Mouse (Mus musculus): ENCODE results near the gene Edar.

Edar gene

GRCm38 (mm10) chr10:58618501-58619216, 56.8 kb downstream of the Edar start:
- POLR2A ChIA-PET, result no interaction called here
- CTCF ChIA-PET, result interaction anchor here in 2 of 4 experiments (0.5 to 0.7 kb wide), 2 partner anchors 9 to 178 kb away, joined by 3 to 6 read pairs; no protein-coding TSS in a partner anchor

- CTCF ChIA-PET, result no interaction called here
- POLR2A ChIA-PET, result no interaction called here
Measured at GRCm38 (mm10) chr10:58616565-58616964, 58.9 kb downstream of the Edar start.

DNA sequence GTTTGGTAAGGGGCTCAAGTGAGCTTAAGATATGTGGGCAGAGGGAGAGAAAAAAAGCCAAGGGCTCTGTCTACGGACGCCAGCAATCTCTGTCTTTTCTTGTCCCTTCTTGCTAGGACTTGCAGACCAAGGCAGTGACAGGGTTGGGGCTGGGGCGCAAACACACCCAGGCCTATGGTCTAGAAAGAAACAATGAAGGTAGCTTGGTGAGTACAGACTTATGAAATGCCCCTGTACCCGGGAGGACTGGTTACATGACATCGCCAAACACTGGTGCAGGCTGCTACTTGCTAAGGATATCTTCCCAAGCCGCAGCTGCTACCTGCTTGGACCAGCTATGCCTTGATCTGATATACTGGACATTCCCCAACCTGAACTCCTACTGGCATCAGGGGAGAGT, 60.9 kb downstream of the Edar start:
- POLR2A ChIA-PET, result interaction anchor here in 1 of 4 experiments (0.7 kb wide), 1 partner anchor 17 kb away, joined by 4 read pairs; no protein-coding TSS in a partner anchor
- CTCF ChIA-PET, result no interaction called here

- ChIA-PET CTCF (no interaction called here), POLR2A (no interaction called here)
Measured at GRCm38 (mm10) chr10:58610484-58611261, 64.8 kb downstream of the Edar start.

DNA sequence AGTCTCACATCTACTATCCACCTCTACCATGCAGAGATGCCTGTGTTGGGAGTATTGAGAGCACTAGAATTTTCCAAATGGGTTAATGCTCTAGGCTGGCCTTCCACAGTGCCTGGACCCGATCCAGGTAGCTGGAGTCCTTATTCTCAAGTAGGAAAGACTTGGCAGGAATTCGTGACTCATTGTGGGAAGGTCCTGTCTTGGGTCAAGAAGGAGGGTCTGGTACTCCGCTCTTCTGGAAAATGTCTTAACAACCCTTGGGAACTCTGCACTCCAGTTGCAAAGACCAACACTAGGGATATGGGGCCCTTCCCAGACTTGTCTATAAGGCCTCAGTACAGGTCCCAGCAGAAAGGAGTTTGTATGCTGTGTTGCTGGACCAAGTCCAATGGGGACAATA, 66.6 kb downstream of the Edar start:
- ChIA-PET POLR2A (no interaction called here), CTCF (no interaction called here)

GRCm38 (mm10) chr10:58606356-58606755, 69.1 kb downstream of the Edar start:
- ChIA-PET POLR2A (no interaction called here), CTCF (no interaction called here)

DNA sequence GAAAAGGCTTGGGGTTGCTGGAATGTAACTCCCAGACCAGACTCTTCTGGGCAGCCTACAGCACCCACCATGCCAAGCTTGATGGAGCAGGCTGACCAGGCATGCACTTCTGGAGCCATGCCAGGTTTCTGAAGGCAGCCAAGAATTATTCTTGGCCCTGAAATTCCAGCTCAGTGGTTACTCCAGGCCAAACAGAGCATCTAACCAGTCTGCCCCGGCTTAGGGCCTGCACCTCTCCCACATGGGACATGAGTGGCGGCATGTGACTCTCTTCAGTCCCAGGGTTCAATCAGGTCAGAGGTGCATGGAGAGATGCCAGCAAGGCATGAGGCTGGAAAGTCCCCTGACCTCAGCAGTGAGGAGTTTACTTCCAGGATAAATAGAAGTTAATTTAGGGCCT, 70.7 kb downstream of the Edar start:
- ChIA-PET CTCF (no interaction called here), POLR2A (interaction anchor here in 1 of 4 experiments (0.7 kb wide), 1 partner anchor 17 kb away, joined by 3 read pairs; no protein-coding TSS in a partner anchor)

DNA sequence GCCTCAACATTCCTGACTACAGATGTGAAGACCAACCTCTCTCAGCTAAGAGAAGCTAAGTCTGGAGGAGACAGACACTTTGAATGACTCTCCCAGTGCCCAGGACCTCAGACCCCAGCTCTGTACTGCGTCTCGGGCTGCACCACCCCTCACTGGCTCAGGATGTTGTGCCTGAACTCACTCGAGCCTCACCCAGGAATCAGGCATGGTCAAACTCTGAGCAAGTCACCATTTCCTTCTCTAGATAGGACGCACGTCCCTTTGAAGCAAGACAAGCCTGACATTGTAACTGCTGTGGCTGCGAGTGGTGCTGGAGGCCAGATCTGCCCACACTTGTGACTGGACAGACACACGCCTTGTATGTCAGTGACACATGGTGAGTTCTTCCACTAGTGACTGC, 73.5 kb downstream of the Edar start:
- ChIA-PET CTCF (no interaction called here), POLR2A (no interaction called here)

DNA sequence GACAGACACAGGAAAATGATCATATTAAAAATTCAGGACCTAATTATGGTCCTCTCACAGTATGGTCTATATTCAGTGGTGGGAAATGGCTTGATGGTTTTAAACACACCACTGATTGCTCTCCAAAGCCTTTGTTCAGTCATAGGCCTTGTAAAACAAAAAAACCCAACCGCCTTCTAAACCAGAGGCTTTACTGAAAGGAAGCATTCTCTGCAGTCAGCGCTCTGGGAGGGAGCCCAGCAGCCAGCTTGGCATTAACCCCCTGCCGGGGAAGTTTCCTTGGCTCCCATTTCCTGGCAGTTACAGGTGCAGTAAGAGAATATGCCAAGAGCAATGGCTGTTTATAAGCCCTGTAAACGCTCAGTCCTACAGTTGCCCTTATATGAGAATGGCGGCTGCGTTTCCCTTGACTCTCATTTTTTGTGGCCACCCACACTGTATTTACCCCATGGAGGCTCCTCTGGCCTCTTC, 74.0 kb downstream of the Edar start:
- CTCF ChIA-PET, result interaction anchor here in 1 of 4 experiments (1.1 kb wide), 1 partner anchor 26 kb away, joined by 4 read pairs; no protein-coding TSS in a partner anchor
- POLR2A ChIA-PET, result no interaction called here

GRCm38 (mm10) chr10:58600983-58601382, 74.5 kb downstream of the Edar start:
- ChIA-PET POLR2A (no interaction called here), CTCF (interaction anchor here in 2 of 4 experiments (0.6 to 1.1 kb wide), 2 partner anchors 26 to 1217 kb away, joined by 4 to 5 read pairs; no protein-coding TSS in a partner anchor)

DNA sequence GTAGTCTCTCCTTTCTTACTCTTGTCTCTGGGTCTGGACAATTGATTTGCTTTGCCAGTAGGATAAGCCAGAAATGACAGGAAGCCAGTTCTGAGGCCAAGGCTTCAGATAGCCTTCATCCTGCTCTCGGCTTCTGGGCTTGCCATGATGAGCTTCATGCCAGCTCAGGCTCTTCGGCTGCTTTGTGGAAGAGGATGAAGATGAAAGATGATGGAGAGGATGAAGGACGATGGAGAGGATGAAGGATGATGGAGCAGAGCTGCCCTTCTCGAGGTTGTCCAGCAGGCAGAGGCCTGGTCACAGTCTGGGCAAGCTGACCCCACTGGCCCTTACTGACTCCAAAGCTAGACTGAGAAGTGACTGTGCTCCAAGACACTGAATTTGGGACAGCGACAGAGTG, 75.3 kb downstream of the Edar start:
- CTCF ChIA-PET, result interaction anchor here in 1 of 4 experiments (1.0 kb wide), 1 partner anchor 73 kb away, joined by 4 read pairs; no protein-coding TSS in a partner anchor
- POLR2A ChIA-PET, result no interaction called here

- POLR2A ChIA-PET, result no interaction called here
- CTCF ChIA-PET, result no interaction called here
Measured at GRCm38 (mm10) chr10:58595821-58596220, 79.6 kb downstream of the Edar start.

- ChIA-PET POLR2A (no interaction called here), CTCF (no interaction called here)
Measured at GRCm38 (mm10) chr10:58595197-58595596, 80.3 kb downstream of the Edar start.

DNA sequence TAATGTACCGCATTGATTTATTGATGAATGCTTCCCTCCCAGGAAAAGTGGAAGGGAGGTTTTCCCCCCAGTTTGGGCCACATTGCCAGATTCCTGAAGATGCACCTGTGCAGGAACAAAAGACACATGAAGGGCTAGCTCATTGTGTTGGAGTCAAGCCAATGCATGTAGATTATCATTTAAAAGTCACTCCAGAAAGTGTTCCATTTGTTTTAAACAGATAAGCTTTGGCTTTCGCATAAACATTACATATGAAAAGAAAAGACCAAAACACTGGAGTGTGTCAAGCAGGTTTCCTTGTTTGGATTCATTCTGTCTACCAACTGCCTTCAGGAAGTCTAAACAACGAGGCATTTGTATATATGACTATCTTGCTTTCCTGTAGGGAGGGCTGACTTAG, 81.0 kb downstream of the Edar start:
- ChIA-PET POLR2A (no interaction called here), CTCF (interaction anchor here in 1 of 4 experiments (0.5 kb wide), 1 partner anchor 84 kb away, joined by 3 read pairs; no protein-coding TSS in a partner anchor)

- ChIA-PET POLR2A (no interaction called here), CTCF (no interaction called here)
Measured at GRCm38 (mm10) chr10:58585427-58586223, 89.8 kb downstream of the Edar start.

DNA sequence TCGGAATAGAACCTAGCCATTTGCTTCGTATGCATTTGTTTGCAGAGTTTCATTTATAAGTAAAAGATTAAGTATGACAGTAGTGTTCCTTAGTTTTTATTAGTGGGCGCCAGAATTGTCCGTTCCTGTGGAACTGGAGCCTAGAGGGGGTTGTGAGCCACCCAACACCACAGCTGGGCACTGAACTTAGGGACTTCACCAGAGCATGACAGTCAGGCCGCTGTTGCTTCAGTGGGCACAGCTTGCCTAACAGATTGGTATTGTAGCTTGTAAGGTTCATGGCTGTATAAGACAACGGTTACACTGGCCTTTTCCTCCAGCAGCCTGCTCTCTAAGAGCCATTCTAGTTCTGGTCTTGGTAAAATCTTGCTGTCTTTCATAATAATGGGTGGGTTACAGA, 114.9 kb downstream of the Edar start:
- CTCF ChIA-PET, result interaction anchor here in 2 of 4 experiments (0.9 to 1.2 kb wide), 5 partner anchors 20 to 252 kb away, joined by 3 to 4 read pairs (median 3); no protein-coding TSS in a partner anchor
- POLR2A ChIA-PET, result interaction anchor here in 2 of 4 experiments (1.0 to 1.2 kb wide), 3 partner anchors 60 to 238 kb away, joined by 3 to 4 read pairs (median 3); partner anchors contain the start of genes Edar (in 1 of the 2) and Lims1 (in 1 of the 2)

- ChIA-PET POLR2A (interaction anchor here in 3 of 4 experiments (0.7 to 1.2 kb wide), 5 partner anchors 27 to 237 kb away, joined by 3 to 4 read pairs (median 3); partner anchors contain the start of genes Edar (in 1 of the 3) and Lims1 (in 1 of the 3)), CTCF (interaction anchor here in 2 of 4 experiments (0.6 to 1.9 kb wide), 8 partner anchors 19 to 252 kb away, joined by 3 to 6 read pairs (median 3); partner anchors contain the start of gene Edar (in 1 of the 2))
Measured at GRCm38 (mm10) chr10:58559901-58560300, 115.6 kb downstream of the Edar start.

DNA sequence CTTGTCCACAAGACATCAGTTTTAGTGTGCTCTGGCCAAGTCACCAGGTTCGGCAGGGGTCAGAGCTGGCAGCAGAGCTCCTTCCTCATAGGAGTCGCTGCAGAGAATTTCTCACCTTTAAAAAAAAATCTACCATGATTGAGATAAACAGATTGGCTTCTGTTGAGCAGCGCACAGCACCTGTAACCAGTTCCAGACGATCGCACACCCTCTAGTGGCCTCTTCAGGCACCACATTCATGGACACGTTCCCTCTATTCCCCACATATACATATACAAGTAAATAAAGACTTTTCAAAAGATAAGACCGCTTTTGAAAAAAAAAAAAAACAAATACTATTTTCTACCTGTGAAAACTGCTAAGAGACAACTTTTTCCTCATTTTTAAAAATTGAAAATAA, 116.4 kb downstream of the Edar start:
- CTCF ChIA-PET, result interaction anchor here (0.5 to 1.9 kb wide), 8 partner anchors 18 to 120 kb away, joined by 3 to 11 read pairs (median 4); partner anchors contain the start of gene Edar (in 2 of the 4)
- POLR2A ChIA-PET, result interaction anchor here in 2 of 4 experiments (0.9 to 1.9 kb wide), 5 partner anchors 27 to 236 kb away, joined by 3 to 5 read pairs (median 3); partner anchors contain the start of gene Lims1 (in 1 of the 2)

Measured in embryonic stem cell, embryonic (primary cell).